Mouse (Mus musculus): ENCODE data around the gene Nyap2. TPM values are rescaled to one million over a fixed set of nuclear protein-coding genes. Genes with fewer than 3 reads are reported as not detected.

Nyap2 gene
- polyA plus RNA-seq, 1 experiment, result 0.03 TPM

GRCm38 (mm10) chr1:81287088-81287487 lies 210.3 kb downstream of the Nyap2 start:
- H3K36me3 ChIP-seq (ENCODE audit: control insufficient read depth, insufficient read depth, low read length), result no peaks in the 10 kb centered on the region
- H3K4me3 ChIP-seq (ENCODE audit: control insufficient read depth, insufficient read depth, low read length), result no peak overlapping the region
- DNase-seq, result no peak
- H3K27ac ChIP-seq (ENCODE audit: control insufficient read depth, insufficient read depth, low read length), result no peak overlapping the region
- TF ChIP-seq POLR2A (IDR thresholded peaks at IDR 0.05; ENCODE audit: control insufficient read depth, extremely low read depth, insufficient read depth, low read length, poor library complexity), result no peak
- TF ChIP-seq CTCF (IDR thresholded peaks at IDR 0.05; ENCODE audit: borderline replicate concordance, control insufficient read depth, extremely low read depth, insufficient read depth, low read length, poor library complexity), result no peak
- no peaks in the 10 kb centered on the region for H3K4me1 ChIP-seq (replicated peaks; ENCODE audit: control insufficient read depth, insufficient read depth, low read length)
- no peaks in the 10 kb centered on the region for H3K27me3 ChIP-seq (ENCODE audit: control insufficient read depth, insufficient read depth, low read length)

GRCm38 (mm10) chr1:81300735-81301134 lies 224.0 kb downstream of the Nyap2 start:
- H3K27ac ChIP-seq (ENCODE audit: control insufficient read depth, insufficient read depth, low read length), result no peak overlapping the region
- no peaks in the 10 kb centered on the region for H3K36me3 ChIP-seq (ENCODE audit: control insufficient read depth, insufficient read depth, low read length)
- 44% methylated on average over 4 of the region's 4 CpGs for WGBS
- no peaks in the 10 kb centered on the region for H3K27me3 ChIP-seq (ENCODE audit: control insufficient read depth, insufficient read depth, low read length)
- DNase-seq, result peak; percentile 27
- no peak overlapping the region for H3K4me3 ChIP-seq (ENCODE audit: control insufficient read depth, insufficient read depth, low read length)
- H3K4me1 ChIP-seq (replicated peaks; ENCODE audit: control insufficient read depth, insufficient read depth, low read length), result no peaks in the 10 kb centered on the region
- TF ChIP-seq CTCF (IDR thresholded peaks at IDR 0.05; ENCODE audit: borderline replicate concordance, control insufficient read depth, extremely low read depth, insufficient read depth, low read length, poor library complexity) (no peak), POLR2A (IDR thresholded peaks at IDR 0.05; ENCODE audit: control insufficient read depth, extremely low read depth, insufficient read depth, low read length, poor library complexity) (no peak)

GRCm38 (mm10) chr1:81301661-81302060 lies 224.9 kb downstream of the Nyap2 start:
- WGBS, result 7% methylated on average over 2 of the region's 2 CpGs
- Histone ChIP-seq H3K27me3 (ENCODE audit: control insufficient read depth, insufficient read depth, low read length) (no peaks in the 10 kb centered on the region), H3K4me1 (replicated peaks; ENCODE audit: control insufficient read depth, insufficient read depth, low read length) (no peaks in the 10 kb centered on the region), H3K36me3 (ENCODE audit: control insufficient read depth, insufficient read depth, low read length) (no peaks in the 10 kb centered on the region), H3K27ac (ENCODE audit: control insufficient read depth, insufficient read depth, low read length) (no peak overlapping the region), H3K4me3 (ENCODE audit: control insufficient read depth, insufficient read depth, low read length) (no peak overlapping the region)
- DNase-seq, result peak; percentile 42
- TF ChIP-seq POLR2A (IDR thresholded peaks at IDR 0.05; ENCODE audit: control insufficient read depth, extremely low read depth, insufficient read depth, low read length, poor library complexity) (no peak), CTCF (IDR thresholded peaks at IDR 0.05; ENCODE audit: borderline replicate concordance, control insufficient read depth, extremely low read depth, insufficient read depth, low read length, poor library complexity) (no peak)

- H3K27me3 ChIP-seq (ENCODE audit: control insufficient read depth, insufficient read depth, low read length), result no peaks in the 10 kb centered on the region
- peak; percentile 14 for DNase-seq
- no peaks in the 10 kb centered on the region for H3K36me3 ChIP-seq (ENCODE audit: control insufficient read depth, insufficient read depth, low read length)
- TF ChIP-seq CTCF (IDR thresholded peaks at IDR 0.05; ENCODE audit: borderline replicate concordance, control insufficient read depth, extremely low read depth, insufficient read depth, low read length, poor library complexity) (no peak), POLR2A (IDR thresholded peaks at IDR 0.05; ENCODE audit: control insufficient read depth, extremely low read depth, insufficient read depth, low read length, poor library complexity) (no peak)
- no peaks in the 10 kb centered on the region for H3K4me1 ChIP-seq (replicated peaks; ENCODE audit: control insufficient read depth, insufficient read depth, low read length)
- 57% methylated on average over 3 of the region's 3 CpGs for WGBS
- no peak overlapping the region for H3K4me3 ChIP-seq (ENCODE audit: control insufficient read depth, insufficient read depth, low read length)
- H3K27ac ChIP-seq (ENCODE audit: control insufficient read depth, insufficient read depth, low read length), result no peak overlapping the region
Measured at GRCm38 (mm10) chr1:81303389-81303788, 226.6 kb downstream of the Nyap2 start.

- H3K27ac ChIP-seq (ENCODE audit: control insufficient read depth, insufficient read depth, low read length), result no peak overlapping the region
- DNase-seq, result no peak
- TF ChIP-seq POLR2A (IDR thresholded peaks at IDR 0.05; ENCODE audit: control insufficient read depth, extremely low read depth, insufficient read depth, low read length, poor library complexity) (no peak), CTCF (IDR thresholded peaks at IDR 0.05; ENCODE audit: borderline replicate concordance, control insufficient read depth, extremely low read depth, insufficient read depth, low read length, poor library complexity) (no peak)
- no peaks in the 10 kb centered on the region for H3K27me3 ChIP-seq (ENCODE audit: control insufficient read depth, insufficient read depth, low read length)
- no peak overlapping the region for H3K4me3 ChIP-seq (ENCODE audit: control insufficient read depth, insufficient read depth, low read length)
- no peaks in the 10 kb centered on the region for H3K36me3 ChIP-seq (ENCODE audit: control insufficient read depth, insufficient read depth, low read length)
- H3K4me1 ChIP-seq (replicated peaks; ENCODE audit: control insufficient read depth, insufficient read depth, low read length), result no peaks in the 10 kb centered on the region
Measured at GRCm38 (mm10) chr1:81307407-81307806, 230.7 kb downstream of the Nyap2 start.

GRCm38 (mm10) chr1:81307934-81308333 lies 231.2 kb downstream of the Nyap2 start:
- Histone ChIP-seq H3K27ac (ENCODE audit: control insufficient read depth, insufficient read depth, low read length) (no peak overlapping the region), H3K36me3 (ENCODE audit: control insufficient read depth, insufficient read depth, low read length) (no peaks in the 10 kb centered on the region), H3K27me3 (ENCODE audit: control insufficient read depth, insufficient read depth, low read length) (no peaks in the 10 kb centered on the region), H3K4me1 (replicated peaks; ENCODE audit: control insufficient read depth, insufficient read depth, low read length) (no peaks in the 10 kb centered on the region), H3K4me3 (ENCODE audit: control insufficient read depth, insufficient read depth, low read length) (no peak overlapping the region)
- TF ChIP-seq CTCF (IDR thresholded peaks at IDR 0.05; ENCODE audit: borderline replicate concordance, control insufficient read depth, extremely low read depth, insufficient read depth, low read length, poor library complexity), result no peak
- no peak for TF ChIP-seq POLR2A (IDR thresholded peaks at IDR 0.05; ENCODE audit: control insufficient read depth, extremely low read depth, insufficient read depth, low read length, poor library complexity)
- WGBS, result 52% methylated on average over 2 of the region's 2 CpGs
- no peak for DNase-seq

GRCm38 (mm10) chr1:81310087-81310626 lies 233.4 kb downstream of the Nyap2 start:
- Histone ChIP-seq H3K27me3 (ENCODE audit: control insufficient read depth, insufficient read depth, low read length) (no peaks in the 10 kb centered on the region), H3K27ac (ENCODE audit: control insufficient read depth, insufficient read depth, low read length) (no peak overlapping the region), H3K4me1 (replicated peaks; ENCODE audit: control insufficient read depth, insufficient read depth, low read length) (no peaks in the 10 kb centered on the region), H3K4me3 (ENCODE audit: control insufficient read depth, insufficient read depth, low read length) (no peak overlapping the region), H3K36me3 (ENCODE audit: control insufficient read depth, insufficient read depth, low read length) (no peaks in the 10 kb centered on the region)
- peak; percentile 47 for DNase-seq
- TF ChIP-seq CTCF (IDR thresholded peaks at IDR 0.05; ENCODE audit: borderline replicate concordance, control insufficient read depth, extremely low read depth, insufficient read depth, low read length, poor library complexity) (no peak), POLR2A (IDR thresholded peaks at IDR 0.05; ENCODE audit: control insufficient read depth, extremely low read depth, insufficient read depth, low read length, poor library complexity) (no peak)
- 0% methylated on average over 1 of the region's 1 CpGs for WGBS

Measured in thymus, adult 2 months (tissue).